In genomic region chr3:127451741-127452140, GRCm38 (mm10) we compare ENCODE assay signal across 15 mouse cellular contexts. TPM values are rescaled to one million over a fixed set of nuclear protein-coding genes. Genes with fewer than 3 reads are reported as not detected.
DNase-seq lines count a peak whose midpoint lies in the region; ATAC-seq and TF ChIP-seq lines count a peak whose summit lies in the region.
"Had no signal": no experiment of that assay in that cellular context is flagged by ENCODE, and none has a peak within 500 bp of the region (broad histone marks: within the 10 kb centered on the region; RNA-seq: fewer than 3 reads in every experiment).

No protein-coding gene starts in this region.

- no peaks in the 10 kb centered on the region for H3K36me3 ChIP-seq in heart, embryonic 12.5 days
- no peaks in the 10 kb centered on the region for H3K36me3 ChIP-seq in hindbrain, embryonic 13.5 days
- no peaks in the 10 kb centered on the region for H3K36me3 ChIP-seq in hindbrain, embryonic 10.5 days
- H3K36me3 ChIP-seq in G1E (replicated peaks), result peaks cover 47% of the 10 kb centered on the region
- H3K36me3 ChIP-seq: intestine, embryonic 15.5 days; midbrain, embryonic 10.5 days; midbrain, embryonic 15.5 days; neural tube, embryonic 15.5 days had no signal

- no peak for DNase-seq in heart, postnatal 36 days
- no peak for DNase-seq in hindbrain, embryonic 10.5 days (ENCODE audit: low spot score)
- no peak for DNase-seq in G1E (ENCODE audit: low spot score)

- no peak for TF ChIP-seq CTCF in G1E (IDR thresholded peaks at IDR 0.05; ENCODE audit: low read depth, low read length)

- H3K4me3 ChIP-seq in heart, embryonic 12.5 days, result no peak overlapping the region
- no peak overlapping the region for H3K4me3 ChIP-seq in hindbrain, embryonic 13.5 days
- no peak overlapping the region for H3K4me3 ChIP-seq in hindbrain, embryonic 10.5 days
- peak overlapping the region; percentile 56; the same call in 1 of the 2 replicates for H3K4me3 ChIP-seq in G1E (ENCODE audit: low read depth, low read length)
- H3K4me3 ChIP-seq: erythroblast, embryonic 14.5 days; intestine, embryonic 15.5 days; midbrain, embryonic 10.5 days; midbrain, embryonic 15.5 days; neural tube, embryonic 15.5 days had no signal

- no peak for ATAC-seq in heart, embryonic 12.5 days (ENCODE audit: insufficient number of reproducible peaks, low FRiP score)
- ATAC-seq in hindbrain, embryonic 13.5 days (ENCODE audit: low FRiP score), result 0 out of 2 replicates have a peak, but pooled peaks have one; percentile 39
- ATAC-seq in G1E (ENCODE audit: extremely low read depth, insufficient number of reproducible peaks, low FRiP score, poor library complexity, severe bottlenecking), result peak; percentile 38; the same call in 1 of the 2 replicates
- ATAC-seq in activated CD4-positive, CD25-positive, alpha-beta regulatory T cell, adult 4 months, result no peak
- ATAC-seq: hindbrain, postnatal 0 days; midbrain, embryonic 15.5 days had no signal

- H3K27ac ChIP-seq in heart, embryonic 12.5 days (ENCODE audit: poor library complexity, severe bottlenecking), result no peak overlapping the region
- H3K27ac ChIP-seq in hindbrain, embryonic 13.5 days, result no peak overlapping the region
- no peak overlapping the region for H3K27ac ChIP-seq in hindbrain, embryonic 10.5 days
- H3K27ac ChIP-seq: hindbrain, postnatal 0 days; intestine, embryonic 15.5 days; liver, embryonic 14.5 days; midbrain, embryonic 10.5 days; midbrain, embryonic 15.5 days; neural tube, embryonic 15.5 days had no signal

- peak overlapping the region; percentile 39 for H3K4me2 ChIP-seq in heart, embryonic 12.5 days
- H3K4me2 ChIP-seq in hindbrain, embryonic 13.5 days, result no peak overlapping the region
- H3K4me2 ChIP-seq: intestine, embryonic 15.5 days; lung, embryonic 14.5 days; midbrain, embryonic 15.5 days; neural tube, embryonic 15.5 days had no signal

- 34% methylated on average over 9 of the region's 9 CpGs for WGBS in heart, embryonic 12.5 days
- 79% methylated on average over 9 of the region's 9 CpGs for WGBS in hindbrain, embryonic 13.5 days
- 74% methylated on average over 9 of the region's 9 CpGs for WGBS in hindbrain, embryonic 10.5 days

- H3K4me1 ChIP-seq in heart, embryonic 12.5 days (replicated peaks), result peaks cover 7% of the 10 kb centered on the region; the same call in 1 of the 2 replicates
- H3K4me1 ChIP-seq in hindbrain, embryonic 13.5 days (replicated peaks), result no peaks in the 10 kb centered on the region
- H3K4me1 ChIP-seq in hindbrain, embryonic 10.5 days (replicated peaks), result no peaks in the 10 kb centered on the region
- peaks cover 41% of the 10 kb centered on the region for H3K4me1 ChIP-seq in G1E (ENCODE audit: insufficient read depth, low read depth, low read length)
- H3K4me1 ChIP-seq: intestine, embryonic 15.5 days; midbrain, embryonic 10.5 days; midbrain, embryonic 15.5 days; neural tube, embryonic 15.5 days had no signal

- intact Hi-C loops in heart, postnatal 36 days (cut with DNase I), result loop anchor here (2.0 kb wide), 1 partner anchor 93 kb away; no protein-coding TSS in a partner anchor

- H3K27me3 ChIP-seq in heart, embryonic 12.5 days (replicated peaks), result 0 out of 2 replicates have a peak, but pooled peaks cover 4% of the 10 kb centered on the region
- no peaks in the 10 kb centered on the region for H3K27me3 ChIP-seq in hindbrain, embryonic 13.5 days
- H3K27me3 ChIP-seq in hindbrain, embryonic 10.5 days (ENCODE audit: insufficient read depth, poor library complexity, severe bottlenecking), result no peaks in the 10 kb centered on the region
- H3K27me3 ChIP-seq in G1E (ENCODE audit: insufficient read depth, low read length), result no peaks in the 10 kb centered on the region
- H3K27me3 ChIP-seq: intestine, embryonic 15.5 days; midbrain, embryonic 15.5 days; neural tube, embryonic 15.5 days; Patski had no signal

- H3K9me3 ChIP-seq in heart, embryonic 12.5 days (replicated peaks), result no peaks in the 10 kb centered on the region
- no peaks in the 10 kb centered on the region for H3K9me3 ChIP-seq in hindbrain, embryonic 13.5 days
- no peaks in the 10 kb centered on the region for H3K9me3 ChIP-seq in hindbrain, embryonic 10.5 days
- no peaks in the 10 kb centered on the region for H3K9me3 ChIP-seq in G1E (replicated peaks)
- H3K9me3 ChIP-seq: intestine, embryonic 15.5 days; midbrain, embryonic 10.5 days; midbrain, embryonic 15.5 days; neural tube, embryonic 15.5 days had no signal

- H3K9ac ChIP-seq in heart, embryonic 12.5 days, result no peak overlapping the region
- no peak overlapping the region for H3K9ac ChIP-seq in hindbrain, embryonic 13.5 days
- H3K9ac ChIP-seq: intestine, embryonic 15.5 days; liver, embryonic 14.5 days; lung, embryonic 14.5 days; midbrain, embryonic 15.5 days; neural tube, embryonic 15.5 days had no signal

RNA-seq across cellular contexts. Expression of gene Ank2, which starts 47.4 kb away (rescaled TPM):
- polyA plus RNA-seq in heart, embryonic 12.5 days (2016; fragmentation: Nextera tagmentation; extraction: Ambion mirVana), result 42.5 and 45.7 TPM in 2 replicates
- 100 to 1,000 TPM; 334 to 351 TPM for total RNA-seq in heart, postnatal 36 days (2021)
- 165 and 177 TPM in 2 replicates for polyA plus RNA-seq in hindbrain, embryonic 13.5 days (2015; fragmentation: Nextera tagmentation; extraction: Ambion mirVana)
- polyA plus RNA-seq in hindbrain, embryonic 10.5 days (2016; fragmentation: Nextera tagmentation; extraction: Ambion mirVana), result 43.0 and 65.3 TPM in 2 replicates
- total RNA-seq in G1E (2014; fragmentation: Nextera tagmentation), result 95.5 and 139 TPM in 2 replicates
- total RNA-seq in G1E (2017), result 52.9 and 57.8 TPM in 2 replicates
- polyA plus RNA-seq in G1E (2012), result 18.9 and 25.2 TPM in 2 replicates
- polyA plus RNA-seq in activated CD4-positive, CD25-positive, alpha-beta regulatory T cell, adult 4 months (2017; shearing (Covaris generic)), result under 1 TPM in 1 of 2 experiments, not detected in 1; 0.50 TPM

Comparison
In these comparisons a context has a peak if more than half of its experiments do, and no peak if none do; other contexts are left out.
1. ATAC-seq: peak in hindbrain, embryonic 13.5 days (single experiment) and G1E (single experiment); none in heart, embryonic 12.5 days (single experiment) and activated CD4-positive, CD25-positive, alpha-beta regulatory T cell, adult 4 months (single experiment).
2. RNA of gene Ank2, which starts 47.4 kb away (polyA plus RNA-seq): 165 to 177 TPM in hindbrain, embryonic 13.5 days, 43.0 to 65.3 TPM in hindbrain, embryonic 10.5 days, 42.5 to 45.7 TPM in heart, embryonic 12.5 days and 18.9 to 25.2 TPM in G1E; 0.50 TPM in activated CD4-positive, CD25-positive, alpha-beta regulatory T cell, adult 4 months; every median in the first group is over 10 times any median in the second.